Mouse (Mus musculus) heart, postnatal 0 days (tissue): ENCODE results near the gene Sec14l5. TPM values are rescaled to one million over a fixed set of nuclear protein-coding genes. Genes with fewer than 3 reads are reported as not detected.

Experiments
- ATAC-seq: fragments of 200-750 bp; cut with Nextera tagmentation; 2 replicates; pipeline ENCODE4 v1.8.0; 2017; ENCODE audit warnings: low read depth, moderate number of reproducible peaks, moderate library complexity; ENCODE audit not compliant: insufficient read depth
- DNase-seq: peaks from one replicate; pipeline ENCODE4 v3.0.0-alpha.2; 2016; ENCODE audit warnings: low spot score
- H3K27ac ChIP-seq: fragments of 300-500 bp; sonication (generic); 2 replicates; pipeline ENCODE4 v1.5.1; 2014; ENCODE audit warnings: low read depth, mild to moderate bottlenecking
- H3K27me3 ChIP-seq: fragments of 300-500 bp; sonication (generic); 2 replicates; pipeline ENCODE4 v1.6.1; 2014; ENCODE audit warnings: low read length, mixed read lengths; ENCODE audit not compliant: control insufficient read depth, insufficient read depth
- H3K36me3 ChIP-seq: fragments of 300-500 bp; sonication (generic); replicated peaks from 2 replicates; pipeline ENCODE4 v1.6.1; 2014; ENCODE audit warnings: low read length, mixed read lengths; ENCODE audit not compliant: control insufficient read depth, insufficient read depth
- H3K4me1 ChIP-seq: fragments of 300-500 bp; sonication (generic); 2 replicates; pipeline ENCODE4 v1.6.1; 2014; ENCODE audit warnings: antibody characterized with exemption; ENCODE audit not compliant: control insufficient read depth, insufficient read depth
- H3K4me2 ChIP-seq: fragments of 300-500 bp; sonication (generic); 2 replicates; pipeline ENCODE4 v1.6.1; 2014; ENCODE audit warnings: low read depth, mild to moderate bottlenecking, low read length, moderate library complexity
- H3K4me3 ChIP-seq: fragments of 300-500 bp; sonication (generic); 2 replicates; pipeline ENCODE4 v1.5.1; 2014; ENCODE audit warnings: low read depth, low read length
- H3K9ac ChIP-seq: fragments of 300-500 bp; sonication (generic); replicated peaks from 2 replicates; pipeline ENCODE4 v1.6.1; 2014; ENCODE audit warnings: low read depth, low read length, mixed read lengths
- H3K9me3 ChIP-seq: fragments of 300-500 bp; sonication (generic); replicated peaks from 2 replicates; pipeline ENCODE4 v1.6.1; 2016; ENCODE audit warnings: low read length; ENCODE audit not compliant: control insufficient read depth
- CTCF ChIP-seq: IDR thresholded peaks from 2 replicates; pipeline ENCODE4 v1.5.1; 2016; ENCODE audit warnings: antibody characterized with exemption, control low read depth, low read depth
- EP300 ChIP-seq: IDR thresholded peaks from 2 replicates; pipeline ENCODE4 v1.6.1; 2016; ENCODE audit warnings: antibody characterized with exemption, low read depth
- WGBS: fragments of 180-500 bp; shearing (Covaris S2); extraction: QIAGEN DNeasy Blood & Tissue Kit; methylation state at CpG from one replicate; pipeline ENCODE4 v1.1.7; 2014; 5-methylcytosine and 5-hydroxymethylcytosine counted together
- polyA plus RNA-seq: library from polyadenylated mRNA; unstranded; fragments of >200 nt; fragmentation: Nextera tagmentation; extraction: Ambion mirVana; gene quantifications from 2 replicates; pipeline ENCODE4 v1.2.1, GENCODE M21; 2015
- total RNA-seq: library from RNA; depleted of rRNA; stranded (reverse); fragments of >200 nt; gene quantifications from 2 replicates; pipeline ENCODE4 v1.2.3, GENCODE M21; 2014; ENCODE audit warnings: low replicate concordance

Sec14l5 gene
- total and polyA plus RNA-seq, 2 experiments from 2014 or later = not detected

DNA sequence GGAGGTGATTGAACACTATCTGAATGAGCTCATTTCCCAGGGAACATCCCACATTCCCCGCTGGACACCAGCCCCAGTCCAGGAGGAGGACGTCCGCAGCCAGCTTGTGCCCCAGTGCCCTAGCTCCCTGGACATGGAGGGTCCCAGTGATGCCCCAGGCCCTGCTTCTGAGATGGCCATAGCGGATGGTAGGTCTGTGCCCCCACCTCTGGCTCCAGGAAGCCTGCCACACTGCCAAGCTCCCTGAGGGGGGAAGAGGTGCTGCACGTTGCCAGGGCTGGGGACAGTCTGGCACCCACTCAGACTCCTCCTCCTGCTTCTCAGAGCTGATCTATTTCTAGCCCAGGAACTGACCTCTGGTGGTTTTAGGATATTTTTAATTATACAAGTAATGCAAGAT is 21.9 kb downstream of the Sec14l5 start:
- peaks cover 28% of the 10 kb centered on the region for H3K4me1 ChIP-seq
- no peak overlapping the region for H3K4me3 ChIP-seq
- H3K9me3 ChIP-seq = no peaks in the 10 kb centered on the region
- no peaks in the 10 kb centered on the region for H3K36me3 ChIP-seq
- 36% methylated on average over 5 of the region's 5 CpGs for WGBS
- peak; percentile 64 for DNase-seq
- H3K27me3 ChIP-seq = no peaks in the 10 kb centered on the region
- peak; percentile 83 for ATAC-seq
- TF ChIP-seq EP300 (no peak), CTCF (no peak)
- no peak overlapping the region for H3K9ac ChIP-seq
- H3K4me2 ChIP-seq = 0 out of 2 replicates have a peak overlapping the region, but pooled peaks have one; percentile 14
- peak overlapping the region; percentile 56 for H3K27ac ChIP-seq

DNA sequence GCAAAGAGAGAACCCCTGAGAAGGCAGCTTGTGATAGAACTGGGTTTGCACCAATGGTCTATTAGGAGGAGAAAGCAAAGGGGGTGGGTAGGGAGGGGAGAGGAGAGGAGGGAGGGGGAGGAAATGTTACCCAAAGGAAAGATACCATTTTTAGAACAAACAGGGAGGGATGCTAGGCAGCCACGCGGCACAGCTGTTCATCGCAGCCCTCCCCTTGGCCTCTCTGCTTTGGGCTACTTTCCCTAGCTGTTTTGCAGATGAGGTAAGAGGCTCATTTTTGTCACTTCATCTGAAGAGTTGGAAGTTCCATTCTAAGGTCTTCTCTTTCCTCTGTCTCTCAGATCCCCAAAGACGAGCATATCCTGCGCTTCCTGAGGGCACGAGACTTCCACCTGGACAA is 25.7 kb downstream of the Sec14l5 start:
- DNase-seq (no peak), ATAC-seq (no peak)
- no peaks in the 10 kb centered on the region for H3K27me3 ChIP-seq
- TF ChIP-seq EP300 (no peak), CTCF (no peak)
- no peaks in the 10 kb centered on the region for H3K36me3 ChIP-seq
- no peak overlapping the region for H3K4me3 ChIP-seq
- no peak overlapping the region for H3K9ac ChIP-seq
- 51% methylated on average over 6 of the region's 6 CpGs for WGBS
- H3K4me1 ChIP-seq = peaks cover 16% of the 10 kb centered on the region
- H3K4me2 ChIP-seq = no peak overlapping the region
- H3K9me3 ChIP-seq = no peaks in the 10 kb centered on the region
- no peak overlapping the region for H3K27ac ChIP-seq

DNA sequence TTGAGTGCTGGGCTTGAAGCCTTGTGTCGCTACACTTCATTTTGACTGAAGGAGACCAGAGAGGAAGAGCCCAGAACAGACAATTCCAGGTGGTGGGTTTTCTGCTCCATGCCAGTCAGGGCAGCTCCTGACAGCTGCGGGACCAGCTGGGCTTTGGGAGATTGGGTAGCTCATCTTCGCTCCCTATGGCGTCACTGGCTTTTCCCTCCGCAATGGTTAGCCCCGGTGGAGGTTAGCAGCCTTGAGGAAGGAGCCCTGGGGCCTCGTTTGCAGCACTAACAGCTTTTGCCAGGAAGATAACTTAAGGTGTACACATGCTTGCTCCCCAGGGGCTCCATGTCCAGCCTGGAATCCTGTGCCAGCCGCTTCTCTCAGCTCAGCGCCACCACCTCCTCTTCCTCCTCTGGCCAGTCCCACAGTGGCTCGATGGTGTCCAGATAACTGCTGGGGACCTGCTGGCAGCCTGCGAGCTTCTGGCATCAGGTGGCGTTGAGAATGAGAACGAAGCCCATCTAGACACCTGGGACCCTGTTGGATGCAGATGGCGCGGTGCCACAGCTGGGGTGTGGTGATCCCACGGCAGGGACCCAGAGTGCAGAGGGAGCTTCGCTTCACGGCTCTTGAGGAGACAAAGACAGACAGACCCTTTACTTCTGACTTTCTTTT is 36.5 kb downstream of the Sec14l5 start:
- ATAC-seq (no peak), DNase-seq (no peak)
- Histone ChIP-seq H3K4me2 (no peak overlapping the region), H3K9me3 (no peaks in the 10 kb centered on the region), H3K27ac (no peak overlapping the region), H3K4me1 (0 out of 2 replicates have a peak, but pooled peaks cover 4% of the 10 kb centered on the region), H3K27me3 (no peaks in the 10 kb centered on the region), H3K36me3 (no peaks in the 10 kb centered on the region), H3K4me3 (no peak overlapping the region), H3K9ac (no peak overlapping the region)
- 74% methylated on average over 18 of the region's 18 CpGs for WGBS
- TF ChIP-seq CTCF (no peak), EP300 (no peak)

DNA sequence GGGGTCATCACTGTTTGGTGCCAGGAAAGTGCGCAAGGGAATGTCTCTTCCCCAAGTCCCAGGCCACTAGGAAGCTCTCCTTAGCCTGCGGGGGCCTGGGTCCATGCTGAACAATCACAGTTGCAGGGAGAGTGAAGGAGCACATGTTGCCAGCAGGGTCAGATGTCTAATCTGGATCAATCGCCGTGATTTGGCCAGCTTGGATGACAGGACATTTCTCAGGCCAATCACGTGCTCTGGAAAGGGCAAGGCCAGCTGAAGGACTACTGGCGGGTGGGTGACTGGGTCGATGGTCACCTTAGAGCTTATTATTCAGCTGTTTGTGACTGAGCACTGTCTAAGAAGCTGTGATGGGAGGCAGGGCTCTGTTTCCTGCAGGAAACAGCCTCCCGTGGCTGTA is 37.2 kb downstream of the Sec14l5 start:
- Histone ChIP-seq H3K9ac (no peak overlapping the region), H3K27me3 (no peaks in the 10 kb centered on the region)
- ATAC-seq = no peak

DNA sequence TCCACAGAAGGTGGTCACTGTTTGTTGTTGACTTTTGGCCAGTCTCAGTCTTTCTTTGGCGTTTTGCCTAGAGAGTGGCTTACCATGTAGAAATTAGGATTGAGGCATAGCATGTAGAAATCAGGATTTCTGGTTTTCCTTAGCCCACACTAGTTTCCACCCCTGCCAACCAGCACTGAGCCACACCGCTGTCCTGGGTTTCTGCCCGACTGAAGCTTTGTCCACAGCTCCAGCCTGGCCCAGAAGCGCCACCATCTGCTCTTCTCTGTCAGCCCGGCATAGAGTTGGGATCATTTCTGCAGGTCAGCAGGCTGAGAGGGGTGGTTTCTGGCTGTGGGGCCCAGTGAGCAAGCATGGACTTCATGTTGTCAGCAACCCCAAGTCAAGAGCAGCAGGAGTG is 38.0 kb downstream of the Sec14l5 start:
- no peak overlapping the region for H3K4me2 ChIP-seq
- no peak overlapping the region for H3K9ac ChIP-seq
- WGBS = 75% methylated on average over 5 of the region's 5 CpGs
- ATAC-seq (no peak), DNase-seq (no peak)
- no peaks in the 10 kb centered on the region for H3K9me3 ChIP-seq
- no peaks in the 10 kb centered on the region for H3K36me3 ChIP-seq
- H3K27me3 ChIP-seq = no peaks in the 10 kb centered on the region
- no peak overlapping the region for H3K4me3 ChIP-seq
- H3K27ac ChIP-seq = no peak overlapping the region
- H3K4me1 ChIP-seq = 0 out of 2 replicates have a peak, but pooled peaks cover 4% of the 10 kb centered on the region
- TF ChIP-seq EP300 = no peak
- TF ChIP-seq CTCF = no peak

More for the DNA sequence above, 37.2 kb downstream of the Sec14l5 start:
- H3K36me3 ChIP-seq = no peaks in the 10 kb centered on the region
- TF ChIP-seq EP300 = no peak
- no peak for TF ChIP-seq CTCF
- H3K4me3 ChIP-seq = no peak overlapping the region
- WGBS = 54% methylated on average over 8 of the region's 8 CpGs
- H3K4me2 ChIP-seq = no peak overlapping the region
- H3K9me3 ChIP-seq = no peaks in the 10 kb centered on the region
- DNase-seq = no peak
- no peak overlapping the region for H3K27ac ChIP-seq
- 0 out of 2 replicates have a peak, but pooled peaks cover 4% of the 10 kb centered on the region for H3K4me1 ChIP-seq

DNA sequence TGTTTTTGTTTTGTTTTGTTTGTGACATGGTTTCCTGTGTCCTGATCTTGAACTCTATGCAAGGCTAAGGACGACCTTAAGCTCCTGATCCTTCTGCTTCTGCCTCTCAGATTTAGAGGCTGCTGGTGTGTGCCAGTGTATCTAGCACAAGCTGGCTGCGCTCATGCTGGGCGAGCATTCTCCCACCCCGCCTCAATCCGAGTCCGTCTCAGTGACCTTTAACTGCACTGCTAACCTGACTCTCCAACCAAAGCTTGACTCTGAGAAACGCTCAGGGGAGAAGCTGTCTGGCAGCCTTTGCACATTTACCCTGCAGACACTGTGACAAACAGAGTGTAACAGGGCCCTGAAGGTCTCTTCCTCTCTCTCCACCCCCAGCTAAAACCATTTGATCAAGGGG is 38.8 kb downstream of the Sec14l5 start:
- no peak overlapping the region for H3K4me2 ChIP-seq
- H3K36me3 ChIP-seq = no peaks in the 10 kb centered on the region
- peak overlapping the region; percentile 16; the same call in 1 of the 2 replicates for H3K27ac ChIP-seq
- 0 out of 2 replicates have a peak, but pooled peaks cover 4% of the 10 kb centered on the region for H3K4me1 ChIP-seq
- H3K27me3 ChIP-seq = no peaks in the 10 kb centered on the region
- DNase-seq = no peak
- no peak for ATAC-seq
- H3K4me3 ChIP-seq = no peak overlapping the region
- no peaks in the 10 kb centered on the region for H3K9me3 ChIP-seq
- WGBS = 59% methylated on average over 7 of the region's 7 CpGs
- TF ChIP-seq CTCF = no peak
- no peak for TF ChIP-seq EP300
- H3K9ac ChIP-seq = no peak overlapping the region
